Mouse (Mus musculus): Measurements from ENCODE around the gene Spata25. TPM values are rescaled to one million over a fixed set of nuclear protein-coding genes. Genes with fewer than 3 reads are reported as not detected.
"Not testable (repeated sequence)": the region's sequence is repeated elsewhere in the genome, so short reads cannot be mapped to it uniquely, and the experiment has no call there.

Spata25 gene
- not detected for polyA plus RNA-seq (2012; fragmentation: generic; extraction: Trizol)
- long read RNA-seq, experiment 1 = 0 reads
- long read RNA-seq, experiment 2 = 0 reads

DNA sequence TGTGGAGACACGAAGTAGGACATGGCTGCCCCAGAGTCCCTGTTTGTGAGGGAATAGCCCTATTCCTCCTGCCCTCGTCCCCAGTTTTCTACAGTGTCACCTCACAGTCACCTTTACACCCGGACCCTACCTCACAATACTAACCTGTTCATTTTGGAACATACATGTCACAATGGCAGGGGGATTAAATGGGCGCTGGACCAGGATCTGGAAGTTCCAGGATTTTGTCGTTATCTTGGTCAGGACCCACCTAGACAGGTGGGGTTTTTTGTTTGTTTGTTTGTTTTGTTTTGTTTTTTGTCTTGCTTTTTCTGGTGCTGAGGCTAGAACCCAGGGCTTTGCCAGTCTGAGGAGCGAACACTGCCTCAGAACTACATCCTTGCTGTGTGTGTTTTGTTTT, at the start of gene Spata25:
Spata25 (minus strand) TSS at position 101 of the 400 bp plus-strand sequence.
- no peak for TF ChIP-seq USF1 (IDR thresholded peaks at IDR 0.05; ENCODE audit: low read depth)
- no peak for TF ChIP-seq MYOD1 (IDR thresholded peaks at IDR 0.05; ENCODE audit: control insufficient read depth, insufficient read length, low read depth)
- TF ChIP-seq FOSL1 (IDR thresholded peaks at IDR 0.05; ENCODE audit: insufficient read depth, low read length, poor library complexity, severe bottlenecking) = no peak
- TF ChIP-seq MYOG (IDR thresholded peaks at IDR 0.05; ENCODE audit: control insufficient read depth, extremely low read depth, insufficient read length) = no peak
- TF ChIP-seq CEBPB (IDR thresholded peaks at IDR 0.05; ENCODE audit: low read depth) = no peak
- peaks cover 35% of the 10 kb centered on the region for H3K36me3 ChIP-seq (ENCODE audit: control insufficient read depth, insufficient read depth)
- no peaks in the 10 kb centered on the region for H3K27me3 ChIP-seq (ENCODE audit: control insufficient read depth, insufficient read depth, insufficient read length)
- no peak within 1 kb of the TSS for H3ac ChIP-seq (ENCODE audit: control insufficient read depth, insufficient read length, low read depth)
- peaks cover 7% of the 10 kb centered on the region for H3K79me3 ChIP-seq (ENCODE audit: low read depth)
- no peak within 1 kb of the TSS for H3K4me3 ChIP-seq (ENCODE audit: insufficient read depth, poor library complexity, severe bottlenecking)
- peaks cover 28% of the 10 kb centered on the region for H3K79me2 ChIP-seq (ENCODE audit: control insufficient read depth, insufficient read depth)

GRCm38 (mm10) chr2:164877376-164878215, 49.3 kb upstream of the Spata25 start:
- H3K36me3 ChIP-seq (ENCODE audit: control insufficient read depth, insufficient read depth); H3K4me3 ChIP-seq (ENCODE audit: insufficient read depth, poor library complexity, severe bottlenecking); H3K27me3 ChIP-seq (ENCODE audit: control insufficient read depth, insufficient read depth, insufficient read length); H3ac ChIP-seq (ENCODE audit: control insufficient read depth, insufficient read length, low read depth): not testable (repeated sequence)
- peaks cover 33% of the 10 kb centered on the region for H3K79me3 ChIP-seq (ENCODE audit: low read depth)
- H3K79me2 ChIP-seq (ENCODE audit: control insufficient read depth, insufficient read depth) = peaks cover 43% of the 10 kb centered on the region

DNA sequence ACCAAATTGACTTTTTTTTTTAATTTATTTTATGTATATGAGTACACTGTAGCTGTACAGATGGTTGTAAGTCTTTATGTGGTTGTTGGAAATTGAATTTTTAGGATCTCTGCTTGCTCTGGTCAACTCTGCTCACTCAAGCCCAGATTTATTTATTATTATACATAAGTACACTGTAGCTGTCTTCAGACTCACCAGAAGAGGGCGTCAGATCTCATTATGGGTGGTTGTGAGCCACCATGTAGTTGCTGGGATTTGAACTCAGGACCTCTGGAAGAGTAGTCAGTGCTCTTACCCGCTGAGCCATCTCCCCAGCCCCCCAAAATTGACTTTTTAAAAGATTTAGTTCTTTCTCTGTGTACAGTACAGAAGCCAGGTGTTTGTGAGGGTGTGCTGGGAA, 47.3 kb upstream of the Spata25 start:
- H3ac ChIP-seq (ENCODE audit: control insufficient read depth, insufficient read length, low read depth) = not testable (repeated sequence)

DNA sequence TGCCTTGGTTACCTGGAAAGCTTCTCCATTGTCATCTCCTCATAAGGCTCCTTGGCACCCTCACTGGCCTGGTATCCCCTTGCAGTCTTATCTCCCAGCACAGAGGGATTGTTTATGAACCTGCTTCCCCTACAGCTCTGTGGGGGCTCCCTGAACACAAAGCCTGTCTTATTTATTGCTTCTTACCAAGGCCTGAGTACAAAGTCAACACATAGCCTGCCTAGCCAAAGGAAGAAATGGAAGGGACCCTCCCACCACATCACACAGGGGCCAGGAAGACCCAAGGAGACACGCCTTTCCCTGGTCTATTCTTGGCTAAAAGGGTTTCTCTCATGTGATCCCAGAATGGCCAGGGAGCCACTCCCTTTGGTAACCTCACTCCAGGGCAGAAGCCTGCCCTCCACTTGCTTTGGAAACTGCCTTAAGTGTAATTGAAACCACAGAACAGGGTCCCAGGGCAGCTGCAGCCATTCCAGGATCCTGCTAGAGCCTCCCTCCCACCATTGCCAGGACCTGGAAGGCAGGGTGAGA, 46.0 kb upstream of the Spata25 start:
- H3ac ChIP-seq (ENCODE audit: control insufficient read depth, insufficient read length, low read depth) = no peak overlapping the region
- H3K4me3 ChIP-seq (ENCODE audit: insufficient read depth, poor library complexity, severe bottlenecking) = no peak overlapping the region
- TF ChIP-seq CTCF (IDR thresholded peaks at IDR 0.05; ENCODE audit: control insufficient read depth, insufficient read depth, insufficient read length) (no peak), FOSL1 (IDR thresholded peaks at IDR 0.05; ENCODE audit: insufficient read depth, low read length, poor library complexity, severe bottlenecking) (no peak), CEBPB (IDR thresholded peaks at IDR 0.05; ENCODE audit: low read depth) (no peak), MAX (IDR thresholded peaks at IDR 0.05) (no peak), MYOG (IDR thresholded peaks at IDR 0.05; ENCODE audit: control insufficient read depth, extremely low read depth, insufficient read length) (no peak), USF1 (IDR thresholded peaks at IDR 0.05; ENCODE audit: low read depth) (no peak), MYOD1 (IDR thresholded peaks at IDR 0.05; ENCODE audit: control insufficient read depth, insufficient read length, low read depth) (no peak)
- no peaks in the 10 kb centered on the region for H3K27me3 ChIP-seq (ENCODE audit: control insufficient read depth, insufficient read depth, insufficient read length)
- H3K79me2 ChIP-seq (ENCODE audit: control insufficient read depth, insufficient read depth) = peaks cover 15% of the 10 kb centered on the region
- no peaks in the 10 kb centered on the region for H3K36me3 ChIP-seq (ENCODE audit: control insufficient read depth, insufficient read depth)
- peaks cover 10% of the 10 kb centered on the region for H3K79me3 ChIP-seq (ENCODE audit: low read depth)

More for the DNA sequence above, 47.3 kb upstream of the Spata25 start:
- Histone ChIP-seq H3K79me3 (ENCODE audit: low read depth) (peaks cover 18% of the 10 kb centered on the region), H3K79me2 (ENCODE audit: control insufficient read depth, insufficient read depth) (peaks cover 25% of the 10 kb centered on the region)
- H3K4me3 ChIP-seq (ENCODE audit: insufficient read depth, poor library complexity, severe bottlenecking); H3K36me3 ChIP-seq (ENCODE audit: control insufficient read depth, insufficient read depth); H3K27me3 ChIP-seq (ENCODE audit: control insufficient read depth, insufficient read depth, insufficient read length): not testable (repeated sequence)

DNA sequence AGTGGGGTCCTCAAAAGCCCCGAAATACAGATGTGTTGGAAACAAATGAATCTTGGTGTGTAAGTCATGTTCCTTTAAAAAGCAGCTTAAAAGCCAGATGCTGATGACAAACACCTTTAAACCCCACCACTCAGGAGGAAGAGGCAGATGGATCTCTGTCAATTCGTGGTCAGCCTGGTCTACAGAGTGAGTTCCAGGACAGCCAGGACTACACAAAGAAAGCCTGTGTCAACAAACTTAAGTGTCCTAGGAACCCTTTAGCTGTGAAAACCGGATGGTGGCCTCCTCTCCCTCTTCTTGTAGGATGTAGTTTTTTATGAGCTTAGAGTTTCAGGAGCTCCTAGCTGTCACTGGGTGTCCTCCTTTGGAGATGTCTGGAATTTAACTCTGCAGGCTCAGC, 45.3 kb upstream of the Spata25 start:
- Histone ChIP-seq H3K79me2 (ENCODE audit: control insufficient read depth, insufficient read depth) (peaks cover 8% of the 10 kb centered on the region), H3ac (ENCODE audit: control insufficient read depth, insufficient read length, low read depth) (no peak overlapping the region), H3K27me3 (ENCODE audit: control insufficient read depth, insufficient read depth, insufficient read length) (no peaks in the 10 kb centered on the region), H3K36me3 (ENCODE audit: control insufficient read depth, insufficient read depth) (no peaks in the 10 kb centered on the region), H3K79me3 (ENCODE audit: low read depth) (peaks cover 6% of the 10 kb centered on the region), H3K4me3 (ENCODE audit: insufficient read depth, poor library complexity, severe bottlenecking) (no peak overlapping the region)
- TF ChIP-seq MYOG (IDR thresholded peaks at IDR 0.05; ENCODE audit: control insufficient read depth, extremely low read depth, insufficient read length) (no peak), CTCF (IDR thresholded peaks at IDR 0.05; ENCODE audit: control insufficient read depth, insufficient read depth, insufficient read length) (no peak), MYOD1 (IDR thresholded peaks at IDR 0.05; ENCODE audit: control insufficient read depth, insufficient read length, low read depth) (no peak), CEBPB (IDR thresholded peaks at IDR 0.05; ENCODE audit: low read depth) (no peak), MAX (IDR thresholded peaks at IDR 0.05) (no peak), USF1 (IDR thresholded peaks at IDR 0.05; ENCODE audit: low read depth) (no peak), FOSL1 (IDR thresholded peaks at IDR 0.05; ENCODE audit: insufficient read depth, low read length, poor library complexity, severe bottlenecking) (no peak)

GRCm38 (mm10) chr2:164871602-164872303, 43.4 kb upstream of the Spata25 start:
- Histone ChIP-seq H3K27me3 (ENCODE audit: control insufficient read depth, insufficient read depth, insufficient read length) (no peaks in the 10 kb centered on the region), H3K36me3 (ENCODE audit: control insufficient read depth, insufficient read depth) (no peaks in the 10 kb centered on the region), H3K4me3 (ENCODE audit: insufficient read depth, poor library complexity, severe bottlenecking) (no peak overlapping the region), H3K79me2 (ENCODE audit: control insufficient read depth, insufficient read depth) (no peaks in the 10 kb centered on the region), H3ac (ENCODE audit: control insufficient read depth, insufficient read length, low read depth) (no peak overlapping the region), H3K79me3 (ENCODE audit: low read depth) (no peaks in the 10 kb centered on the region)
- no peak for TF ChIP-seq FOSL1 (IDR thresholded peaks at IDR 0.05; ENCODE audit: insufficient read depth, low read length, poor library complexity, severe bottlenecking)
- TF ChIP-seq MYOD1 (IDR thresholded peaks at IDR 0.05; ENCODE audit: control insufficient read depth, insufficient read length, low read depth) = no peak
- TF ChIP-seq MYOG (IDR thresholded peaks at IDR 0.05; ENCODE audit: control insufficient read depth, extremely low read depth, insufficient read length) = no peak
- TF ChIP-seq CEBPB (IDR thresholded peaks at IDR 0.05; ENCODE audit: low read depth) = no peak
- no peak for TF ChIP-seq MAX (IDR thresholded peaks at IDR 0.05)
- TF ChIP-seq USF1 (IDR thresholded peaks at IDR 0.05; ENCODE audit: low read depth) = no peak
- TF ChIP-seq CTCF (IDR thresholded peaks at IDR 0.05; ENCODE audit: control insufficient read depth, insufficient read depth, insufficient read length) = no peak
